Mouse (Mus musculus) c-Kit-positive CD71-negative TER-119-negative erythroid progenitor cells, embryonic 14.5 days (primary cell): ENCODE results near the gene Prune1.

Experiments
- DNase-seq: peaks from one replicate; pipeline ENCODE4 v3.0.0-alpha.2; 2013; ENCODE audit warnings: low read depth

Prune1 gene

DNA sequence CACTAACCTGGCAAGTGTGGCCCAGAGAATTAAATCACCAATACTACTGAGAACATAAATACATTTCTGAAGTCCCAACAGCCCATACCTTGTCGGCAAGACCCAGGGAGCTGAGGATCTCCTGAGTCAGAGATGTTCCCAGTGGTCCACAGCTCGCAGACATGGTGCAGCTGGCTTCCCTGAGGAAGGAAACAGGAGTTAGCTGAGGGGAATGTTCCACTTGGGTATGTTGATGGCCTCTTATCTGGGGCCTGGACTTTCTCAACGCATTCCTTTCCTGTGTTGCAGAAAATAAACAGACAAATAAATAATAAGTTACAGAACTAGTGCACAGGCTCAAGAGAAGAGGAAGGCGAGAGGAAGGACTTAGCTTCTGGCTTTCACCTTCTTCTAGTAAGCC is 24.4 kb upstream of the Prune1 start:
- DNase-seq = no peak

- no peak for DNase-seq
Observed at GRCm38 (mm10) chr3:95301204-95301796, 19.4 kb upstream of the Prune1 start.

GRCm38 (mm10) chr3:95298018-95298417 is 16.1 kb upstream of the Prune1 start:
- DNase-seq = no peak

DNA sequence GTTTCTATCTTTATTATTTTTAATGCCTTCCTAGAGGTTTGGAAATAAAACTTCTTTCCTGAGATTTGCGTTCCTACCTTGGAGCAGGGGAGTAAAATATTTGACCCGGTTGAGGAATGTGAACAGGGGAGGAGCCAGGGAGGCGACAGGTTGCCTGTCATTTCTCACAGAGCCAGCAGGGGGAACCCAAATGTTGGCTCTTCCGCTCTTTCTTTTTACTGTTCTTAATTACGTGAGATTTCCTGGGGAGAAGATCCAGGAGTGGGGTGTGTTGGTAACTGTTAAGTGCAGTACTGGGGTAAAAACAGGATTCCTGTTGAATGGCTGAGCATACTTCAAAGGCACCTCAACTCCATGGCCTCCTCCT is 14.2 kb upstream of the Prune1 start:
- DNase-seq = no peak

DNA sequence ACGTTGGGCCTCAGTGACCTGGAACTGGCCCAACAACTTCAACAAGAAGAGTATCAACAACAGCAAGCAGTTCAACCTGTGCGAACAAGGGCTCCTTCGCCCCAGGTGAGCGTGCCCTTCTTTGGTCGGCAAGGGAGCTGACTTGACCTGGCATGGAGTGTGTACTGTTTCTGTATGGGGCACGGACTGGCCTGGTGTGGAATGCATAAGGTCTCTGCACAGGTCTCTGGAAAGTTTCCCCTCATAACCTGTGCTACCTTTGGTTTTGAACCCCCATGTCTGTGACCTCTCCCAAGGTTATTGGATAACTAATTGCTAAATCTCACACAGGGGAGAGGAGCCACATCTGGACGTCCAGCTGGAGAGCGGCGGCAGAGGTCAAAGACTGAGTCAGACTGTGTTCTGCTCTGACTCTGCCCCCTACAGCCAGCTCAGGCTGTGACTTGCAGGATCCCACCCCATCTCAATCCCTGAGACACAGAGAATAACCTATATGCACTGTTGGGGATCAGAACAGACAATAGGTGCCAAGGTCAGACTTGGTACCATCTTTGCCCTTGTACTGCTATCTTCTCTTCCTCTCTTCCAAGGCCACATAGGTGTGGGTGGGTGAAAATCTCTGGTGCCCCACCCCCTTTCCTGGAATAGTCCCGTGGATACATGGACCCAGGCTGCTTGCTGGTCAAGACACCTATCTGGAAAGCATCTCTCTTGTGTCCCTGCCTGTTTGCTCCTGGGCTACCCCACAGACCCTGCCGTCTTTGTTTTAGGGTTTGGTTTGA is 13.6 kb upstream of the Prune1 start:
- no peak for DNase-seq

- DNase-seq = no peak
Observed at GRCm38 (mm10) chr3:95294718-95295117, 12.8 kb upstream of the Prune1 start.

DNA sequence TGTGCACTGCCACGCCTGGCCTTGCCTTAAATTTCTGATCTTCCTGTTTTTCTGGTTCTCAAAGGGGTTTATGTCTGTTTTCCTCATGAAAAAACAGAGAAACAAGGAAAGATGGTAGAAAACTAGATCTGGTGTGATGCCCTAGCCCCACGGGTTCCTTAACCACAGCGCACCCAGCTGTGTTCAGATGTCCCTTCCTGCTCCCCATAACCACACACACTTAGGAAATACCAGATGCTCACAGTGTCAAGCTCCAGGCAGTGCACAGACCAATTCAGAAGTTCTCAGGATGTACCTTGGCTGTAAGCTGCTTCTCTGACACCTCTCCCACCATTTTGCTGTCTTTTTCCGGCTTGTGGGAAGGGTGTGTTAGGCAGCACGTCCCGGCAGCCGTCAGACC is 12.4 kb upstream of the Prune1 start:
- no peak for DNase-seq

DNA sequence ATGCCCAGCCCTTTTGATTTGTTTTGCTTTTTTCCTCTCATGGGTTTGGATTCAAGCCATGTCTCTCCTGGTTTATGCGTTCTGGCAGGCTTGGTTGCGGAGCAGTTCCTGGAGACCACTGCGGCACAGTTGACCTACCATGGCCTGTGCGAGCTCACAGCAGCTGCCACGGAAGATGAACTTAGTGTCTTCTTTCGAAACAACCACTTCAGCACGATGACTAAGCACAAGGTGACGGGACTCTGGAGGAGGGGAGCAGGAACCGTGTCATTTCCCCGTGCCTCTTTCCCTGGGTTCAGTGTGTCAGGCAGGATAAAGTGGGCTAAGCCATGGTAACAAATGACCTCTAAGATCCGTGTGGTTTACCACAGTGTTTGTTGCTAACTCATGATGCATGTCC is 11.7 kb upstream of the Prune1 start:
- peak; percentile 71 for DNase-seq

- DNase-seq = no peak
Observed at GRCm38 (mm10) chr3:95292899-95293298, 11.0 kb upstream of the Prune1 start.

DNA sequence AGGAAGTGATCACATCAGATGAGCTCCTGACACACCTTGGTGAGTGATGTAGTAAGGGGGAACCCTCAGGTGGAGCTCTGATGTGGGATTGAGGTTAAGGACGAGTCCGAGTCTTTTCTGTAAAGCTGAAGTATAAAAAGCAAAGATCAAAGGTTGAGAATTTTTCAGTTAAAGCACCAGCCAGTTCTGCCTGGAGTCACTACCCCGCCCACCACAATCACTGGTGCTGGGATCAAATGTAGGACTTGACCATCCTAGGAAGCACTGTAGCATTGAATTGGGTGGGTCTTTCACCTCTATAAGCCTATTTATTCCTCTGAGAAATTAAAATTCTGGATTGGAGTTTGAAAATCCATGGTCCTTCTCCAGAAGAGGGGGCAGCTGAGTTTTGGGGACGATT is 9.2 kb upstream of the Prune1 start:
- no peak for DNase-seq

DNA sequence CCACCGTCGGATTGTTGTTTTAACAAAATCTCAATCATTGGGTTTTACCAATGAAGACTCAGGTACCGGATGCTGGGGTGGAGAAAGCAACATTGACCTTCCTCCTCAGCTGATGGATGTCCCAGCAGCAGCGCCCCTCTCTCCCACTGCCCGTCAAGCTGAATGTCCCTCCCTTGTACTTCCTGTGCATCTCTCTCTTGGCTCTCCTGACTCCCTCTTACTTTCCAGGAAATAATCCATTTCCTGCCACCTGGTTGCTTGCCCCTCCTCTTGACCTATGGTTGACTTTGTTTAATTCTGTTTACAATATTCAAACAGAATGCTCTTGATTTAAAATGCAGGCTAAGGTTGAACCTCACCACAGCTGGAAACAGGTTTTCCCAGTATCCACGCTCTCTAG is 8.3 kb upstream of the Prune1 start:
- no peak for DNase-seq

DNA sequence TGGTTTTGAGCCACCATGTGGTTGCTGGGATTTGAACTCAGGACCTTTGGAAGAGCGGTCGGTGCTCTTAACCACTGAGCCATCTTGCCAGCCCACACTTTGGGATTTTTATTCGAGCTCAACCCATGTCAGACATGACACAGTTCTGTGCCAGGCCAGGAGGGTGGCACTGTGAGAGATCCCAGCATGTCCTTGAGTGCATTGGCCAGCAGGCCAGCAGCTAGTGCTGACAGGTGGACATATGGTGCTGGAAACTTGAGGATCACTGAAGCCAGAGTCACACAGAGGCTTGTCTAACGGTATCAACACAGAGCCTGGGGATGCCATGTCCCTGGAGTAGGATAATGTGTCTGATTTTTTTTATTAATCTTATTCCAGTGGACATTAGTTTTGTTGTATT is 7.5 kb upstream of the Prune1 start:
- no peak for DNase-seq

- DNase-seq = no peak
Observed at GRCm38 (mm10) chr3:95287541-95287940, 5.7 kb upstream of the Prune1 start.

GRCm38 (mm10) chr3:95286510-95286909 is 4.6 kb upstream of the Prune1 start:
- no peak for DNase-seq

DNA sequence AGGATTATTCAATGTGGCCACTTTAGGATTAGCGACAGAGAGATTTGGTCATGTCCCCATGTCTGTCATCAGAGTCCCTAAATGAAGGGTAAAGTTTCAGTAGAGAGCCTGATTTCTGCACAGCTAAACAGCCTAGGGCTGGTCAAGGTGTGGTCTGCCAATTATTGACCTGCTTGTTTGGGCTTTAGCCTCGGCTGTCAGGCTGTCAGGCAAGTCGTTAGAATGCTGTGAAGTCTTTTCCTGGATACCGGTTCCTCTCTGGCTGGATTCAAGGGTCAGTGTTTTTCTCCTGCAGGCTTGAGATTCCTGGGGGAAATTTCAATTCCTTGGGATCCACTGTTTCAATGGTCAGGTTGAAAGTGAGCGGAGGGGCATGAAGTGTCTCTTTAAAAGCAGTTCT is 4.1 kb upstream of the Prune1 start:
- DNase-seq = no peak

DNA sequence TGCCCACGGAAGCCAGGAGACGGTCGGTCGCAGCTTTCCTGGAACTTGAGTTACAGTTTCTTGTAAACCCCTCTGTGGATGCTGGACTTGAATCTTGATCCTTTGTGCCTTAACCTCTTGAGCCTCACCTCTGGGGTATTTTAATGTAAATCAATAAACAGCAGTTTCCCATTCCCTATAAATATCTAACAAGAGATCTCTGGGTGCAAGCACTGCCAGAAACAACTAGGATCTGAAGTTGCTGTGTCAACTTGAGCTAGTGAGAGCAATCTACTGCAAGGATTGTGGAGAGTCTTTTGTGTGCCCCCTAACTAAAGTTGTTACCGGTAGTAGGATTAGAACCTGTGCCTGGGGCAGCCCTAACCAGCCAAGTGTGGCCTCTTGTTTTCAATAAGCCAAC is 3.5 kb upstream of the Prune1 start:
- DNase-seq = no peak

DNA sequence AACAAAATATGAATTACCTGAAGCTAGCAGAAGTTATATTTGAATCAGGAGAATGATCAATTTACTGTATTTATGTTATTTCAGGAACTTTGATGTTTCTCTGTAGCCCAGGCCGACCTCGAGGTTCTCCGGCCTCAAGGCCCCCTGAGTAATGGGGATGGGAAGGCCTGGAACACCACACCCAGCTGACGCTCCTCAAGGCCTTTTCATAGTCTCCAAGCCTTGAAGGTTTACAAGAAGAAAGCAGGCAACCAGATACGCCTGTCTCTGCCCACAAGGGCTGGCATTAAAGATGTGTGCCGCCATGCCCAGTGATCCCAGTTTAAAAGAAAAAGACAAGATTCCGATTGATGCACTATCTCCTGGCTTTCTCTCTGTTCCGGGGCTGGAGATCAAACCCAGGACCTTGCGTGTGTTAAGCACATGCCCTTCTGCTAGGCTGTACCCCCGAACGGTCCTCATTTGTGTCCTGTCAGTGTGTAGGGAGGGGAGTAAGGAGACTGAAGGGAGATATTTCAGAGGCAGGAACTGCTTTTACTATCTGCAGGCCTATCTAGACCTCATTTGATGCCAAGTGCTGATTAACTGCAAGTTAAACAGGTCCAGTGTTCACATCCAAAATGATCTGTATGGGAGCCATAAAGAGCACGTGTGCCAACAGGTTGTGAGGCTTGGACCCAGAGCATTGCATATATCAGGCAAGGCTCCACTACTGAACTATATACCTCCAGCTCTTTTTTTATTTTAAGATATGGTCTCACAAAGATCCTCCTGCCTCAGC is 2.8 kb upstream of the Prune1 start:
- DNase-seq = no peak

- DNase-seq = no peak
Observed at GRCm38 (mm10) chr3:95284062-95284461, 2.2 kb upstream of the Prune1 start.

DNA sequence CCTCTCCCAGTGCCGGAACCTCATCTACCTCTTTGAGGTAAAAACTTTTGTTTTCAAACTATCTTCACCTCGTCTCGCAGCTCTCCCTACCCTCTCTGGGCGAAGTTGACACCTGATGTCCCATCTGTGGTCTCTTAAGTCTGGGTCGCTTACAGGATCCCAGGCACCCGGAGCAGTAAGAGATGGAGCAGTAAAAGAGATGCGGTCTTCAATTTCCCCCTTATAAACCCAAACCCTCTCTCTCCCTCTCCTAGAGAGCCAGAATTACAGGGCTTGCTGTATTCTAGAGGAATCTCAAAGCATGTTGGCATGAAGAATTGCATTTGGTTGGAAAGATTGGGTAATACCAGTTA is 1.7 kb upstream of the Prune1 start:
- DNase-seq = no peak

DNA sequence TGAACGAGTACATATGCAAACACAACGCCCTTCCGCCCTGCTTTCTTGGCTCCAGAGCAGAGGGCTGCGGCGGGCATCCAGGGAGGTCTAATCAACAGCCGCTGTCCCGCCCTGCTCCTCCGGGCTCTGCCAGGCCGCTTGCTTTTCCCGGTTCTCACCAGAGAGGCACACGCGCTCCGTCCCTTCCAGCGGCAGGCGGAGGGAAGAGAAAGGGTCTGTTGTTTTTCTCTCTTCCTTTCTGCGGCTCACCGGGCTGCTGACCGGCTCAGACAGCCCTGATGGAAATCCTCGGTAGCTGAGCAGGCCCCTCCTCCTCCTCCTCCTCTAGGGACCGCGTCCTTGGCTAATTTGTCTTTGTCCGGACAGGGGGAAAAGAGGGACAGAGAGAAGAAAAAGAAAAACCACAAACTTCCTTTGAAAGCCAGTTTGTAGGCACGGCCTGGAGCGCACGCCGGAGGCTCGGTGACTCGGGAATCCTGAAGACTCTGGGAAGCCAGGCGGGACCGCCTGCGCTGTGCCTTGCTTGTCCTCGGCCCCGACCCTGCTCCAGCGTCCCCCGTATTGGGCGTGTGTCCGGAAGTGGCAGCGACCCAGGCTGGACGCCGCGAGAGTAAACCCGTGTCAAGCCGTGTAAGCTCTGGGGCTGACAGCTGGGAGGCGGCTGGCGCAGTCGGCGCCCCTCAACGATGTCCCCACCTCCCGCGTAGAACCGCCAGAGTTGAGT is 1.2 kb upstream of the Prune1 start:
- no peak for DNase-seq

- no peak for DNase-seq
Observed at GRCm38 (mm10) chr3:95282381-95282864, 547 bp upstream of the Prune1 start.

DNA sequence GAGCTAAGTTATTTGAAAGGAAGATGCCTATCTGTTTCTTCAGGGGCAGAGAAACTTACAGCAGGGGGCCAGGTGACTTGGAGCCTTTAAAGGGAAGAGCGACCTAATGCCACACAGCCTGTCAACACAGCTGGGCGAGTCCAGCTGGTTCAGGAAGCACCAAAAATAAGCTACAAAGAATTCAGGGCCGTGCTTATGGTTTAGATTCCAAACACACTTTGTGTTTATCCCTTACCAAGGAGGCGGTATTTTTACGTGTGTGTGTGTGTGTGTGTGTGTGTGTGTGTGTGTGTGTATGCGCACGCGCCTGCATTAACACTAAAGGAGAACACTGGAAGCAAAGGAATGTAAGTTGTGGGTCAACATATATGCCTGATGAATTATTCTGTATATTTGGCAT is 1.1 kb downstream of the Prune1 start:
- DNase-seq = no peak

DNA sequence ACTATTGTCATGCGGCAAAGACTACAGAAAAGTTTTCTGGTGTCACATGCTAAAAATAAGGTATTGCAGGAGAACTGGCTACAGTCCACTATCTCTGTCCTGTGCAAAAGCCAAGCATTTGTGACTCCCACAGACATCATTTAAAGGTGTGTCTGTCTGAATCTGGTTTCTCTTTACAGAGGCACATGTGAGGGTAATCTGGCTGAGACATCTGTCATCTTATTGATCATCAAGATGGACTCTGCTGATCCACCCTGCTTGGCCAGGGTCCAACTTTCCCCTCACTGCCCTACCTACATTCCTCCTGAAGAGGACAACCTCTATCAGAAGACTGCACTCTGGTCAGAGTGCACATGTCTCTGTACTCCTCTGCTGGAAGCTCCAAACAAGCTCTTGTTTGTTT is 4.7 kb downstream of the Prune1 start:
- no peak for DNase-seq
